Mouse (Mus musculus): ENCODE results near the gene E330017A01Rik. TPM values are rescaled to one million over a fixed set of nuclear protein-coding genes. Genes with fewer than 3 reads are reported as not detected.

The E330017A01Rik gene
- polyA plus RNA-seq, 1 experiment from 2014 or later, result not detected

GRCm38 (mm10) chr16:58656526-58656925 lies 18.0 kb upstream of the E330017A01Rik start:
- H3K27ac ChIP-seq (replicated peaks; ENCODE audit: low read depth, low read length), result no peak overlapping the region
- WGBS, result 76% methylated on average over 4 of the region's 4 CpGs
- H3K4me2 ChIP-seq (ENCODE audit: low read depth, low read length), result no peak overlapping the region
- DNase-seq (ENCODE audit: low spot score) (no peak), ATAC-seq (ENCODE audit: low read depth) (no peak)
- H3K9me3 ChIP-seq (ENCODE audit: control insufficient read depth, low read length), result no peaks in the 10 kb centered on the region
- no peaks in the 10 kb centered on the region for H3K27me3 ChIP-seq (replicated peaks; ENCODE audit: control insufficient read depth, insufficient read depth, low read length)
- no peaks in the 10 kb centered on the region for H3K36me3 ChIP-seq (ENCODE audit: control insufficient read depth, insufficient read depth, low read length)
- H3K4me1 ChIP-seq (ENCODE audit: control insufficient read depth, insufficient read depth, low read length), result no peaks in the 10 kb centered on the region
- no peak overlapping the region for H3K4me3 ChIP-seq (ENCODE audit: low read depth, low read length)
- no peak overlapping the region for H3K9ac ChIP-seq (ENCODE audit: low read depth, low read length)

GRCm38 (mm10) chr16:58655751-58656150 lies 17.2 kb upstream of the E330017A01Rik start:
- Histone ChIP-seq H3K27ac (replicated peaks; ENCODE audit: low read depth, low read length) (no peak overlapping the region), H3K4me3 (ENCODE audit: low read depth, low read length) (no peak overlapping the region), H3K9ac (ENCODE audit: low read depth, low read length) (no peak overlapping the region), H3K36me3 (ENCODE audit: control insufficient read depth, insufficient read depth, low read length) (no peaks in the 10 kb centered on the region), H3K4me1 (ENCODE audit: control insufficient read depth, insufficient read depth, low read length) (no peaks in the 10 kb centered on the region), H3K9me3 (ENCODE audit: control insufficient read depth, low read length) (no peaks in the 10 kb centered on the region), H3K4me2 (ENCODE audit: low read depth, low read length) (no peak overlapping the region), H3K27me3 (replicated peaks; ENCODE audit: control insufficient read depth, insufficient read depth, low read length) (no peaks in the 10 kb centered on the region)
- ATAC-seq (ENCODE audit: low read depth) (no peak), DNase-seq (ENCODE audit: low spot score) (no peak)

- H3K27me3 ChIP-seq (replicated peaks; ENCODE audit: control insufficient read depth, insufficient read depth, low read length), result no peaks in the 10 kb centered on the region
- 93% methylated on average over 10 of the region's 10 CpGs for WGBS
- ATAC-seq (ENCODE audit: low read depth) (no peak), DNase-seq (ENCODE audit: low spot score) (no peak)
- no peaks in the 10 kb centered on the region for H3K9me3 ChIP-seq (ENCODE audit: control insufficient read depth, low read length)
- H3K36me3 ChIP-seq (ENCODE audit: control insufficient read depth, insufficient read depth, low read length), result no peaks in the 10 kb centered on the region
- H3K27ac ChIP-seq (replicated peaks; ENCODE audit: low read depth, low read length), result no peak overlapping the region
- H3K9ac ChIP-seq (ENCODE audit: low read depth, low read length), result no peak overlapping the region
- no peak overlapping the region for H3K4me3 ChIP-seq (ENCODE audit: low read depth, low read length)
- no peak overlapping the region for H3K4me2 ChIP-seq (ENCODE audit: low read depth, low read length)
- no peaks in the 10 kb centered on the region for H3K4me1 ChIP-seq (ENCODE audit: control insufficient read depth, insufficient read depth, low read length)
Observed at GRCm38 (mm10) chr16:58649979-58650378, 11.4 kb upstream of the E330017A01Rik start.

GRCm38 (mm10) chr16:58638016-58638415 lies 523 bp downstream of the E330017A01Rik start:
- H3K9me3 ChIP-seq (ENCODE audit: control insufficient read depth, low read length), result no peaks in the 10 kb centered on the region
- H3K27me3 ChIP-seq (replicated peaks; ENCODE audit: control insufficient read depth, insufficient read depth, low read length), result no peaks in the 10 kb centered on the region
- no peaks in the 10 kb centered on the region for H3K4me1 ChIP-seq (ENCODE audit: control insufficient read depth, insufficient read depth, low read length)
- H3K4me2 ChIP-seq (ENCODE audit: low read depth, low read length), result no peak overlapping the region
- 71% methylated on average over 7 of the region's 7 CpGs for WGBS
- H3K36me3 ChIP-seq (ENCODE audit: control insufficient read depth, insufficient read depth, low read length), result no peaks in the 10 kb centered on the region
- DNase-seq (ENCODE audit: low spot score), result peak; percentile 23
- no peak for ATAC-seq (ENCODE audit: low read depth)
- H3K4me3 ChIP-seq (ENCODE audit: low read depth, low read length), result no peak overlapping the region
- H3K9ac ChIP-seq (ENCODE audit: low read depth, low read length), result no peak overlapping the region
- H3K27ac ChIP-seq (replicated peaks; ENCODE audit: low read depth, low read length), result no peak overlapping the region

- no peak for ATAC-seq (ENCODE audit: low read depth)
- Histone ChIP-seq H3K27ac (replicated peaks; ENCODE audit: low read depth, low read length) (no peak overlapping the region), H3K9me3 (ENCODE audit: control insufficient read depth, low read length) (no peaks in the 10 kb centered on the region), H3K4me2 (ENCODE audit: low read depth, low read length) (no peak overlapping the region), H3K27me3 (replicated peaks; ENCODE audit: control insufficient read depth, insufficient read depth, low read length) (no peaks in the 10 kb centered on the region), H3K4me3 (ENCODE audit: low read depth, low read length) (no peak overlapping the region), H3K9ac (ENCODE audit: low read depth, low read length) (no peak overlapping the region), H3K4me1 (ENCODE audit: control insufficient read depth, insufficient read depth, low read length) (no peaks in the 10 kb centered on the region), H3K36me3 (ENCODE audit: control insufficient read depth, insufficient read depth, low read length) (no peaks in the 10 kb centered on the region)
- DNase-seq (ENCODE audit: low spot score), result no peak
- WGBS, result 73% methylated on average over 4 of the region's 4 CpGs
Observed at GRCm38 (mm10) chr16:58637448-58637847, 1.1 kb downstream of the E330017A01Rik start.

GRCm38 (mm10) chr16:58635866-58636265 lies 2.7 kb downstream of the E330017A01Rik start:
- DNase-seq (ENCODE audit: low spot score), result no peak
- no peak overlapping the region for H3K4me3 ChIP-seq (ENCODE audit: low read depth, low read length)
- H3K27me3 ChIP-seq (replicated peaks; ENCODE audit: control insufficient read depth, insufficient read depth, low read length), result no peaks in the 10 kb centered on the region
- H3K4me1 ChIP-seq (ENCODE audit: control insufficient read depth, insufficient read depth, low read length), result no peaks in the 10 kb centered on the region
- H3K9ac ChIP-seq (ENCODE audit: low read depth, low read length), result no peak overlapping the region
- 64% methylated on average over 2 of the region's 2 CpGs for WGBS
- no peaks in the 10 kb centered on the region for H3K36me3 ChIP-seq (ENCODE audit: control insufficient read depth, insufficient read depth, low read length)
- no peaks in the 10 kb centered on the region for H3K9me3 ChIP-seq (ENCODE audit: control insufficient read depth, low read length)
- no peak overlapping the region for H3K27ac ChIP-seq (replicated peaks; ENCODE audit: low read depth, low read length)
- no peak for ATAC-seq (ENCODE audit: low read depth)
- H3K4me2 ChIP-seq (ENCODE audit: low read depth, low read length), result no peak overlapping the region

GRCm38 (mm10) chr16:58629736-58630135 lies 8.8 kb downstream of the E330017A01Rik start:
- H3K9me3 ChIP-seq (ENCODE audit: control insufficient read depth, low read length), result no peaks in the 10 kb centered on the region
- no peaks in the 10 kb centered on the region for H3K4me1 ChIP-seq (ENCODE audit: control insufficient read depth, insufficient read depth, low read length)
- H3K27ac ChIP-seq (replicated peaks; ENCODE audit: low read depth, low read length), result no peak overlapping the region
- H3K4me3 ChIP-seq (ENCODE audit: low read depth, low read length), result no peak overlapping the region
- ATAC-seq (ENCODE audit: low read depth), result no peak
- no peaks in the 10 kb centered on the region for H3K36me3 ChIP-seq (ENCODE audit: control insufficient read depth, insufficient read depth, low read length)
- H3K4me2 ChIP-seq (ENCODE audit: low read depth, low read length), result no peak overlapping the region
- no peak overlapping the region for H3K9ac ChIP-seq (ENCODE audit: low read depth, low read length)
- H3K27me3 ChIP-seq (replicated peaks; ENCODE audit: control insufficient read depth, insufficient read depth, low read length), result no peaks in the 10 kb centered on the region
- WGBS, result 67% methylated on average over 2 of the region's 2 CpGs
- DNase-seq (ENCODE audit: low spot score), result no peak

GRCm38 (mm10) chr16:58628968-58629367 lies 9.6 kb downstream of the E330017A01Rik start:
- Histone ChIP-seq H3K27ac (replicated peaks; ENCODE audit: low read depth, low read length) (no peak overlapping the region), H3K4me2 (ENCODE audit: low read depth, low read length) (no peak overlapping the region), H3K27me3 (replicated peaks; ENCODE audit: control insufficient read depth, insufficient read depth, low read length) (no peaks in the 10 kb centered on the region), H3K4me3 (ENCODE audit: low read depth, low read length) (no peak overlapping the region), H3K9ac (ENCODE audit: low read depth, low read length) (no peak overlapping the region), H3K9me3 (ENCODE audit: control insufficient read depth, low read length) (no peaks in the 10 kb centered on the region), H3K36me3 (ENCODE audit: control insufficient read depth, insufficient read depth, low read length) (no peaks in the 10 kb centered on the region), H3K4me1 (ENCODE audit: control insufficient read depth, insufficient read depth, low read length) (no peaks in the 10 kb centered on the region)
- 93% methylated on average over 5 of the region's 5 CpGs for WGBS
- no peak for DNase-seq (ENCODE audit: low spot score)
- no peak for ATAC-seq (ENCODE audit: low read depth)

GRCm38 (mm10) chr16:58628336-58628680 lies 10.2 kb downstream of the E330017A01Rik start:
- Histone ChIP-seq H3K9ac (ENCODE audit: low read depth, low read length) (no peak overlapping the region), H3K4me3 (ENCODE audit: low read depth, low read length) (no peak overlapping the region), H3K9me3 (ENCODE audit: control insufficient read depth, low read length) (no peaks in the 10 kb centered on the region), H3K27ac (replicated peaks; ENCODE audit: low read depth, low read length) (no peak overlapping the region), H3K4me1 (ENCODE audit: control insufficient read depth, insufficient read depth, low read length) (no peaks in the 10 kb centered on the region), H3K27me3 (replicated peaks; ENCODE audit: control insufficient read depth, insufficient read depth, low read length) (no peaks in the 10 kb centered on the region), H3K36me3 (ENCODE audit: control insufficient read depth, insufficient read depth, low read length) (no peaks in the 10 kb centered on the region), H3K4me2 (ENCODE audit: low read depth, low read length) (no peak overlapping the region)
- ATAC-seq (ENCODE audit: low read depth), result no peak
- 91% methylated on average over 2 of the region's 2 CpGs for WGBS
- DNase-seq (ENCODE audit: low spot score), result no peak

All from embryonic facial prominence, embryonic 14.5 days (tissue).